In genomic region chr3:88552676-88553524, GRCm38 (mm10) we compare ENCODE assay signal across 7 mouse cellular contexts. TPM values are rescaled to one million over a fixed set of nuclear protein-coding genes. Genes with fewer than 3 reads are reported as not detected.
DNase-seq lines count a peak whose midpoint lies in the region; ATAC-seq lines count a peak whose summit lies in the region.

Gene Lamtor2, minus strand, starts transcription at chr3:88553074.

- H3K9ac ChIP-seq in embryonic facial prominence, embryonic 12.5 days, result peak within 1 kb of the TSS; percentile 93
- H3K9ac ChIP-seq in limb, embryonic 11.5 days (ENCODE audit: low read length), result peak within 1 kb of the TSS; percentile 87
- peak within 1 kb of the TSS; percentile 88 for H3K9ac ChIP-seq in midbrain, embryonic 14.5 days (replicated peaks; ENCODE audit: low read length)

- H3K36me3 ChIP-seq in embryonic facial prominence, embryonic 12.5 days, result peaks cover 23% of the 10 kb centered on the region
- H3K36me3 ChIP-seq in limb, embryonic 11.5 days (ENCODE audit: control insufficient read depth, insufficient read depth, low read length), result peaks cover 12% of the 10 kb centered on the region
- peaks cover 22% of the 10 kb centered on the region for H3K36me3 ChIP-seq in midbrain, embryonic 14.5 days (ENCODE audit: control insufficient read depth, insufficient read depth, low read length)

- peak within 1 kb of the TSS; percentile 87 for H3K4me3 ChIP-seq in embryonic facial prominence, embryonic 12.5 days
- H3K4me3 ChIP-seq in limb, embryonic 11.5 days (ENCODE audit: low read depth, low read length), result peak within 1 kb of the TSS; percentile 85
- peak within 1 kb of the TSS; percentile 91 for H3K4me3 ChIP-seq in midbrain, embryonic 14.5 days (replicated peaks; ENCODE audit: low read depth, low read length)

- H3K4me2 ChIP-seq in embryonic facial prominence, embryonic 12.5 days (replicated peaks), result peak within 1 kb of the TSS; percentile 65
- peak within 1 kb of the TSS; percentile 77 for H3K4me2 ChIP-seq in limb, embryonic 11.5 days (ENCODE audit: low read depth, severe bottlenecking)
- peak within 1 kb of the TSS; percentile 91 for H3K4me2 ChIP-seq in midbrain, embryonic 14.5 days (ENCODE audit: low read length)

- peak within 1 kb of the TSS; percentile 97 for H3K27ac ChIP-seq in embryonic facial prominence, embryonic 12.5 days
- H3K27ac ChIP-seq in limb, embryonic 11.5 days (replicated peaks; ENCODE audit: low read depth, low read length), result peak within 1 kb of the TSS; percentile 90
- peak within 1 kb of the TSS; percentile 93 for H3K27ac ChIP-seq in midbrain, embryonic 14.5 days (replicated peaks; ENCODE audit: low read depth, low read length)

- H3K27me3 ChIP-seq in embryonic facial prominence, embryonic 12.5 days, result no peaks in the 10 kb centered on the region
- no peaks in the 10 kb centered on the region for H3K27me3 ChIP-seq in limb, embryonic 11.5 days (ENCODE audit: control insufficient read depth, insufficient read depth, low read length)
- H3K27me3 ChIP-seq in midbrain, embryonic 14.5 days (ENCODE audit: control insufficient read depth, insufficient read depth, low read length), result no peaks in the 10 kb centered on the region

- peak; percentile 97 for DNase-seq in adrenal gland, postnatal 25 days
- peak; percentile 100 for DNase-seq in heart, adult 11 months
- peak; percentile 98 for DNase-seq in kidney, adult 18-20 months
- DNase-seq in limb, embryonic 11.5 days (ENCODE audit: low spot score), result peak; percentile 99
- peak; percentile 99 for DNase-seq in midbrain, embryonic 14.5 days
- peak; percentile 90 to 91 for DNase-seq in spleen, adult 18-20 months

- no peaks in the 10 kb centered on the region for H3K9me3 ChIP-seq in embryonic facial prominence, embryonic 12.5 days
- no peaks in the 10 kb centered on the region for H3K9me3 ChIP-seq in limb, embryonic 11.5 days (ENCODE audit: control insufficient read depth, low read length)
- H3K9me3 ChIP-seq in midbrain, embryonic 14.5 days (ENCODE audit: control insufficient read depth, low read length), result no peaks in the 10 kb centered on the region

- peaks cover 27% of the 10 kb centered on the region for H3K4me1 ChIP-seq in embryonic facial prominence, embryonic 12.5 days
- peaks cover 7% of the 10 kb centered on the region for H3K4me1 ChIP-seq in limb, embryonic 11.5 days (ENCODE audit: control insufficient read depth, insufficient read depth, low read length)
- H3K4me1 ChIP-seq in midbrain, embryonic 14.5 days (ENCODE audit: control insufficient read depth, insufficient read depth, low read length), result peaks cover 14% of the 10 kb centered on the region

- under 1% methylated on average over 48 of the region's 48 CpGs for WGBS in embryonic facial prominence, embryonic 12.5 days
- WGBS in limb, embryonic 11.5 days, result under 1% methylated on average over 48 of the region's 48 CpGs
- under 1% methylated on average over 48 of the region's 48 CpGs for WGBS in midbrain, embryonic 14.5 days

- ATAC-seq in embryonic facial prominence, embryonic 12.5 days (ENCODE audit: insufficient number of reproducible peaks, insufficient read depth, low FRiP score, low TSS enrichment), result peak; percentile 93
- ATAC-seq in limb, embryonic 11.5 days (ENCODE audit: insufficient number of reproducible peaks, low FRiP score, low TSS enrichment, low read depth), result peak; percentile 89
- ATAC-seq in midbrain, embryonic 14.5 days (ENCODE audit: low FRiP score, low TSS enrichment), result peak; percentile 87

RNA-seq across cellular contexts. Expression of gene Lamtor2, which starts in this region (rescaled TPM):
- 148 and 150 TPM in 2 replicates for total RNA-seq in adrenal gland, postnatal 25 days (2021)
- 144 and 146 TPM in 2 replicates for polyA plus RNA-seq in embryonic facial prominence, embryonic 12.5 days (2016; fragmentation: Nextera tagmentation; extraction: Ambion mirVana)
- polyA plus RNA-seq in limb, embryonic 11.5 days (2014; fragmentation: Nextera tagmentation; extraction: Ambion mirVana), result 78.9 and 89.3 TPM in 2 replicates
- 93.4 and 154 TPM in 2 replicates for polyA plus RNA-seq in midbrain, embryonic 14.5 days (2014; fragmentation: Nextera tagmentation; extraction: Ambion mirVana)

Comparison
In these comparisons a context has a peak if more than half of its experiments do, and no peak if none do; other contexts are left out.
1. Peak in every context shown above with its lines: DNase-seq, ATAC-seq, H3K4me3 ChIP-seq and H3K27ac ChIP-seq.